ENCODE assay signal across 8 mouse cellular contexts in genomic region chr10:86730823-86731499, GRCm38 (mm10). TPM values are rescaled to one million over a fixed set of nuclear protein-coding genes. Genes with fewer than 3 reads are reported as not detected.
DNase-seq lines count a peak whose midpoint lies in the region; ATAC-seq and TF ChIP-seq lines count a peak whose summit lies in the region.

No protein-coding gene starts in this region.

- intact Hi-C loops in left cerebral cortex, adult 2 months (cut with DNase I): loop anchor here (2.0 to 5.0 kb wide), 3 partner anchors 24 to 94 kb away; partner anchors contain the start of gene Nt5dc3

- 0 out of 2 replicates have a peak, but pooled peaks have one; percentile 6 for TF ChIP-seq POLR2A in cortical plate, adult 2 months (IDR thresholded peaks at IDR 0.05; ENCODE audit: extremely low read depth, insufficient read depth, low read length)

- no peaks in the 10 kb centered on the region for H3K4me1 ChIP-seq in cortical plate, adult 2 months (ENCODE audit: control insufficient read depth, insufficient read depth, low read length)

- peak; percentile 57 for ATAC-seq in megakaryocyte, adult 5-6 weeks (ENCODE audit: poor library complexity, severe bottlenecking)

- peak; percentile 82 for DNase-seq in adipocyte (ENCODE audit: low spot score)
- peak; percentile 70 to 71 for DNase-seq in gastrocnemius, adult 8-10 months (ENCODE audit: low spot score in 2 of 2)
- peak; percentile 92 for DNase-seq in hindlimb bud, embryonic 11.5 days (ENCODE audit: extremely low spot score, low read depth, low spot score)
- DNase-seq in left cerebral cortex, adult 2 months (ENCODE audit: extremely low spot score in 1 of 2, low spot score in 2 of 2): peak; percentile 78 to 83
- DNase-seq in right cerebral cortex, adult 2 months (ENCODE audit: low spot score in 2 of 2): peak; percentile 90 to 94
- DNase-seq in urinary bladder, postnatal 10 days (ENCODE audit: low spot score): peak; percentile 40

- H3K4me3 ChIP-seq in cortical plate, adult 2 months (ENCODE audit: insufficient read depth, low read length): peak overlapping the region; percentile 57
- peak overlapping the region; percentile 53 for H3K4me3 ChIP-seq in left cerebral cortex, adult 2 months

- no peak overlapping the region for H3K27ac ChIP-seq in cortical plate, adult 2 months (ENCODE audit: insufficient read depth, low read length)
- H3K27ac ChIP-seq in left cerebral cortex, adult 2 months: peak overlapping the region; percentile 71

- peak; percentile 72 for TF ChIP-seq CTCF in cortical plate, adult 2 months (IDR thresholded peaks at IDR 0.05; ENCODE audit: extremely low read depth, insufficient read depth, low read length)
- peak; percentile 83 for TF ChIP-seq CTCF in left cerebral cortex, adult 2 months (IDR thresholded peaks at IDR 0.05)

RNA-seq across cellular contexts. Expression of gene Ttc41, which starts 25.4 kb away (rescaled TPM):
- polyA plus RNA-seq in cortical plate, adult 2 months (2012; rRNA removed): 1.7 and 1.9 TPM in 2 replicates
- 1 to 10 TPM; 2.2 to 2.6 (median 2.3) TPM for total RNA-seq in gastrocnemius, adult 8-10 months (2022)
- total RNA-seq in left cerebral cortex, adult 2 months (2021): 1 to 10 TPM; 1.4 to 1.5 TPM
- total RNA-seq in megakaryocyte, adult 5-6 weeks (2015): 0.41 and 0.67 TPM in 2 replicates
- total RNA-seq in megakaryocyte, adult 5-6 weeks (2017): 0.44 TPM in 1 of 2 replicates, not detected in the other

RNA-seq across cellular contexts. Expression of gene Hsp90b1, which starts 25.7 kb away (rescaled TPM):
- 185 and 189 TPM in 2 replicates for polyA plus RNA-seq in cortical plate, adult 2 months (2012; rRNA removed)
- 100 to 1,000 TPM in 3 of 4 experiments, 10 to 100 TPM in 1; 97.1 to 109 (median 103) TPM for total RNA-seq in gastrocnemius, adult 8-10 months (2022)
- 100 to 1,000 TPM; 328 to 352 TPM for total RNA-seq in left cerebral cortex, adult 2 months (2021)
- 448 and 496 TPM in 2 replicates for total RNA-seq in megakaryocyte, adult 5-6 weeks (2015)
- 724 and 818 TPM in 2 replicates for total RNA-seq in megakaryocyte, adult 5-6 weeks (2017)

RNA-seq across cellular contexts. Expression of gene Gm49358, which starts 32.8 kb away (rescaled TPM):
- not detected in 2 replicates for polyA plus RNA-seq in cortical plate, adult 2 months (2012; rRNA removed)
- 10 to 100 TPM; 20.1 to 25.2 (median 21.3) TPM for total RNA-seq in gastrocnemius, adult 8-10 months (2022)
- total RNA-seq in left cerebral cortex, adult 2 months (2021): 10 to 100 TPM; 19.1 to 24.5 TPM
- not detected in 2 replicates for total RNA-seq in megakaryocyte, adult 5-6 weeks (2015)
- 3.6 TPM in 1 of 2 replicates, not detected in the other for total RNA-seq in megakaryocyte, adult 5-6 weeks (2017)

RNA-seq across cellular contexts. Expression of gene Nt5dc3, which starts 47.8 kb away (rescaled TPM):
- 49.3 and 54.6 TPM in 2 replicates for polyA plus RNA-seq in cortical plate, adult 2 months (2012; rRNA removed)
- total RNA-seq in gastrocnemius, adult 8-10 months (2022): 10 to 100 TPM; 57.7 to 72.7 (median 64.9) TPM
- 10 to 100 TPM; 83.9 to 93.6 TPM for total RNA-seq in left cerebral cortex, adult 2 months (2021)
- 2.0 and 2.5 TPM in 2 replicates for total RNA-seq in megakaryocyte, adult 5-6 weeks (2015)
- total RNA-seq in megakaryocyte, adult 5-6 weeks (2017): 1.7 and 1.8 TPM in 2 replicates

Comparison
In these comparisons a context has a peak if more than half of its experiments do, and no peak if none do; other contexts are left out.
1. DNase-seq: peak in every context shown above with its lines; median percentile 92 in hindlimb bud, embryonic 11.5 days; 92 in right cerebral cortex, adult 2 months; 82 in adipocyte; 80 in left cerebral cortex, adult 2 months; 70 in gastrocnemius, adult 8-10 months; 40 in urinary bladder, postnatal 10 days.
2. RNA of gene Gm49358, which starts 32.8 kb away (total RNA-seq): 19.1 to 24.5 TPM in left cerebral cortex, adult 2 months and 20.1 to 25.2 TPM in gastrocnemius, adult 8-10 months; 3.6 TPM in megakaryocyte, adult 5-6 weeks; every median in the first group is over 4 times any median in the second.